Comparison of ENCODE assay signal across 8 mouse cellular contexts in genomic region chr2:131351471-131351870, GRCm38 (mm10). TPM values are rescaled to one million over a fixed set of nuclear protein-coding genes. Genes with fewer than 3 reads are reported as not detected.
A peak's percentile ranks its signal among the peaks of the same experiment; 100 is the strongest.
DNase-seq lines count a peak whose midpoint lies in the region; ATAC-seq and TF ChIP-seq lines count a peak whose summit lies in the region.

No protein-coding gene starts in this region.

- no peak overlapping the region for H3K27ac ChIP-seq in heart, embryonic 11.5 days (ENCODE audit: low read depth, low read length)
- peak overlapping the region; percentile 98 for H3K27ac ChIP-seq in hindbrain, embryonic 14.5 days
- H3K27ac ChIP-seq in midbrain, embryonic 15.5 days: peak overlapping the region; percentile 97

- TF ChIP-seq POLR2A in brain, embryonic 14.5 days (IDR thresholded peaks at IDR 0.05; ENCODE audit: borderline replicate concordance, extremely low read depth, insufficient read depth, insufficient read length, poor library complexity, severe bottlenecking): no peak

- peak overlapping the region; percentile 91 for H3K4me2 ChIP-seq in heart, embryonic 11.5 days
- peak overlapping the region; percentile 77 for H3K4me2 ChIP-seq in hindbrain, embryonic 14.5 days (replicated peaks)
- peak overlapping the region; percentile 60 for H3K4me2 ChIP-seq in midbrain, embryonic 15.5 days

- H3K27me3 ChIP-seq in heart, embryonic 11.5 days (ENCODE audit: control insufficient read depth, insufficient read depth, low read length): no peaks in the 10 kb centered on the region
- H3K27me3 ChIP-seq in hindbrain, embryonic 14.5 days (ENCODE audit: control insufficient read depth, insufficient read depth, low read length): no peaks in the 10 kb centered on the region
- H3K27me3 ChIP-seq in midbrain, embryonic 15.5 days (replicated peaks): no peaks in the 10 kb centered on the region

- H3K36me3 ChIP-seq in heart, embryonic 11.5 days (ENCODE audit: control insufficient read depth, insufficient read depth, low read length): no peaks in the 10 kb centered on the region
- H3K36me3 ChIP-seq in hindbrain, embryonic 14.5 days (replicated peaks; ENCODE audit: control insufficient read depth, insufficient read depth): no peaks in the 10 kb centered on the region
- no peaks in the 10 kb centered on the region for H3K36me3 ChIP-seq in midbrain, embryonic 15.5 days (replicated peaks)

- ATAC-seq in heart, embryonic 11.5 days (replicated peaks; ENCODE audit: insufficient number of reproducible peaks, low FRiP score, low TSS enrichment): no peak
- no peak for ATAC-seq in hindbrain, embryonic 14.5 days (ENCODE audit: low FRiP score)
- no peak for ATAC-seq in midbrain, embryonic 15.5 days (replicated peaks)

- intact Hi-C loops in heart, postnatal 14 days (cut with DNase I): loop anchor here (5.0 kb wide), 1 partner anchor 66 kb away; no protein-coding TSS in a partner anchor

- no peaks in the 10 kb centered on the region for H3K9me3 ChIP-seq in heart, embryonic 11.5 days (replicated peaks; ENCODE audit: control insufficient read depth, low read length)
- no peaks in the 10 kb centered on the region for H3K9me3 ChIP-seq in hindbrain, embryonic 14.5 days (ENCODE audit: control insufficient read depth, low read length)
- no peaks in the 10 kb centered on the region for H3K9me3 ChIP-seq in midbrain, embryonic 15.5 days

- 16% methylated on average over 10 of the region's 10 CpGs for WGBS in heart, embryonic 11.5 days (ENCODE audit: insufficient replicate concordance)
- 11% methylated on average over 10 of the region's 10 CpGs for WGBS in hindbrain, embryonic 14.5 days
- WGBS in midbrain, embryonic 15.5 days: 7% methylated on average over 10 of the region's 10 CpGs

- H3K9ac ChIP-seq in heart, embryonic 11.5 days (ENCODE audit: low read depth, low read length): peak overlapping the region; percentile 85; the same call in 1 of the 2 replicates
- peak overlapping the region; percentile 98 for H3K9ac ChIP-seq in hindbrain, embryonic 14.5 days
- peak overlapping the region; percentile 84 for H3K9ac ChIP-seq in midbrain, embryonic 15.5 days

- H3K4me1 ChIP-seq in heart, embryonic 11.5 days (ENCODE audit: control insufficient read depth, insufficient read depth, low read length): peaks cover 4% of the 10 kb centered on the region
- peaks cover 19% of the 10 kb centered on the region for H3K4me1 ChIP-seq in hindbrain, embryonic 14.5 days (replicated peaks; ENCODE audit: control insufficient read depth, insufficient read depth, low read length)
- peaks cover 20% of the 10 kb centered on the region for H3K4me1 ChIP-seq in midbrain, embryonic 15.5 days

- no peak for DNase-seq in heart, postnatal 14 days
- DNase-seq in brain, embryonic 14.5 days (ENCODE audit: low read depth): peak; percentile 24
- no peak for DNase-seq in hindbrain, embryonic 14.5 days (ENCODE audit: low spot score)
- DNase-seq in thymus, postnatal 0 days (ENCODE audit: low spot score): no peak
- no peak for DNase-seq in lung, postnatal 4 days
- no peak for DNase-seq in right cerebral cortex, adult 18-20 months

- no peak for TF ChIP-seq CTCF in brain, embryonic 14.5 days (IDR thresholded peaks at IDR 0.05; ENCODE audit: borderline replicate concordance, extremely low read depth, insufficient read depth, insufficient read length)

- peak overlapping the region; percentile 85 for H3K4me3 ChIP-seq in heart, embryonic 11.5 days (ENCODE audit: low read depth, low read length)
- H3K4me3 ChIP-seq in hindbrain, embryonic 14.5 days (replicated peaks; ENCODE audit: low read length): peak overlapping the region; percentile 90
- H3K4me3 ChIP-seq in midbrain, embryonic 15.5 days: peak overlapping the region; percentile 65

RNA-seq across cellular contexts. Expression of gene Rnf24, which starts 1.2 kb away (rescaled TPM):
- 1.7 and 2.3 TPM in 2 replicates for polyA plus RNA-seq in heart, embryonic 11.5 days (2014; fragmentation: Nextera tagmentation; extraction: Ambion mirVana)
- 1 to 10 TPM; 3.4 to 3.9 TPM for total RNA-seq in heart, postnatal 14 days (2021)
- polyA plus RNA-seq in brain, embryonic 14.5 days (2012; rRNA removed): 36.2 and 41.0 TPM in 2 replicates
- 17.4 and 18.0 TPM in 2 replicates for polyA plus RNA-seq in hindbrain, embryonic 14.5 days (2014; fragmentation: Nextera tagmentation; extraction: Ambion mirVana)
- 20.2 and 22.3 TPM in 2 replicates for polyA plus RNA-seq in midbrain, embryonic 15.5 days (2015; fragmentation: Nextera tagmentation; extraction: Ambion mirVana)
- 0.75 and 1.4 TPM in 2 replicates for polyA plus RNA-seq in thymus, postnatal 0 days (2015; fragmentation: Nextera tagmentation; extraction: Ambion mirVana)
